8 mouse cellular contexts compared by ENCODE assay signal in the genomic region with DNA sequence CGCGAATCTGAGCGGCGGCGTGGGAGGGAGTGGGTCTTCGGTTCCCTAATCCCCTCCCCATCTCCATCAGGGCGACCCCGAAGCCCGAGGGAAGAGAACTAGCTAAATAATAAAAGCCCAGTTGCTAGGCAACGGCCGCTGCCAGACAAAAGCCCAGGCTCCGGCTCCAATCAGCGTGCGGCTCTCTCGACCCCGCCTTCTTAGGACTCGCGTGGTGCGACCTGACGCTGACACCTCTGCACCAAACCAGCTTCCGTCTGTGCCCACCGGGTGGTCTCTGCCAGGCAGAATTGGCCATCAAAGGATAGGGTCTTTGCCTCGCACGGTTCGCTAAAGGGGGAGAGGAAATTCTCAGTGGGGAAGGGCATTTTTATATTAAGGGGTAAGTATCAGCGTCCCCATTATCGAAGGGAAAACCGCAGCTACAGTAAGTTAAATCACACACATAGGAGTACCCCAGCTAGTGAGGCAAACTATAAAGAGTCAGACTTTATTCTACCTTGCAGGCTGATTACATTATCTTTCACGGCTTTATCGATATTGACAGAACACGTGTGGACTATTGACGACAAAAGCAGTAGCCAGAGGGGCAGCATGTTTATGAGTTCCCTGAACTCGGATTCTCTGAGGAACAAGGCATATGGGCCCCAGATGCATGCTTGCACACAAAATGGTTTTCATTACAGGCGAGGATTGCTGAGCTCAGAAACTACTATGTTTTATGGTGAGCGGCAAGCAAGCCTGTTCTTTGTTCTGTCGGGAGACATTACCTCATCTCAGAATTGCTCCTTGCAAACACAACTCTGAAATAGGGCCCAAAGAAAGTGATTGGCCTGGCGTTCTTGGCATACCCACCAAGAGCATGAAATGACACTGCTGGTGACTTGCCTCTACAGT. TPM values are rescaled to one million over a fixed set of nuclear protein-coding genes. Genes with fewer than 3 reads are reported as not detected.
A peak's percentile ranks its signal among the peaks of the same experiment; 100 is the strongest.
DNase-seq lines count a peak whose midpoint lies in the region; ATAC-seq and TF ChIP-seq lines count a peak whose summit lies in the region.

A gene (plus strand): TSS at position 183 of the 897 bp plus-strand sequence.

- H3K36me3 ChIP-seq in hindbrain, postnatal 0 days (ENCODE audit: insufficient read depth, low read length): no peaks in the 10 kb centered on the region

- H3K4me2 ChIP-seq in hindbrain, postnatal 0 days (ENCODE audit: low read depth, low read length): peak within 1 kb of the TSS; percentile 95

- 1% methylated on average over 37 of the region's 37 CpGs for WGBS in hindbrain, postnatal 0 days

- H3K9me3 ChIP-seq in hindbrain, postnatal 0 days (ENCODE audit: low read length): no peaks in the 10 kb centered on the region

- peak within 1 kb of the TSS; percentile 97 for H3K9ac ChIP-seq in hindbrain, postnatal 0 days (replicated peaks; ENCODE audit: low read length)

- ATAC-seq in hindbrain, postnatal 0 days: peak; percentile 89

- peak within 1 kb of the TSS; percentile 86 for H3K4me3 ChIP-seq in hindbrain, postnatal 0 days (ENCODE audit: low read length)

- H3K27me3 ChIP-seq in hindbrain, postnatal 0 days (ENCODE audit: insufficient read depth, low read length): no peaks in the 10 kb centered on the region

- peak within 1 kb of the TSS; percentile 100 for H3K27ac ChIP-seq in hindbrain, postnatal 0 days

- H3K4me1 ChIP-seq in hindbrain, postnatal 0 days (ENCODE audit: insufficient read depth, low read length): peaks cover 5% of the 10 kb centered on the region; the same call in 1 of the 2 replicates

- no peak for TF ChIP-seq CTCF in hindbrain, postnatal 0 days (IDR thresholded peaks at IDR 0.05; ENCODE audit: low read depth)

- DNase-seq in ZHBTc4 (ENCODE audit: low read depth, low spot score): peak; percentile 98
- DNase-seq in cerebellum, postnatal 36 days: peak; percentile 88 to 90
- DNase-seq in gastrocnemius, adult 8-10 months (ENCODE audit: low spot score in 2 of 2): peak; percentile 81 to 88
- DNase-seq in hindbrain, postnatal 0 days (ENCODE audit: low spot score): peak; percentile 99
- DNase-seq in left cerebral cortex, adult 18-20 months (ENCODE audit: low spot score in 2 of 2): peak; percentile 89 to 91
- DNase-seq in lung, postnatal 4 days: peak; percentile 90 to 92
- peak; percentile 87 for DNase-seq in retina, postnatal 7 days (ENCODE audit: low read depth, low spot score)
- peak; percentile 77 to 82 for DNase-seq in urinary bladder, adult 18-20 months (ENCODE audit: low spot score in 2 of 2)

RNA-seq across cellular contexts. Expression of the gene that starts here (rescaled TPM):
- 1 to 10 TPM; 3.3 to 8.9 (median 4.4) TPM for total RNA-seq in gastrocnemius, adult 8-10 months (2022)
- total RNA-seq in hindbrain, postnatal 0 days (2014; rRNA removed): 23.8 and 29.4 TPM in 2 replicates
- 6.3 and 7.7 TPM in 2 replicates for polyA plus RNA-seq in hindbrain, postnatal 0 days (2015; fragmentation: Nextera tagmentation; extraction: Ambion mirVana)
- total RNA-seq in left cerebral cortex, adult 18-20 months (2021): 10 to 100 TPM; 13.2 to 18.8 TPM

Comparison
In these comparisons a context has a peak if more than half of its experiments do, and no peak if none do; other contexts are left out.
1. Peak in every context shown above with its lines: DNase-seq, ATAC-seq, H3K4me3 ChIP-seq and H3K27ac ChIP-seq.